Mouse (Mus musculus) CD4-positive helper T cell, adult 2 months (primary cell): ENCODE measurements at regions not wholly inside any gene's neighbourhood (a gene's known extent, or its start where the extent isn't known, plus 50 kb on each side); places are given as distances from the start of the nearest gene placed in this dataset.
"Not testable (repeated sequence)": the region's sequence is repeated elsewhere in the genome, so short reads cannot be mapped to it uniquely, and the experiment has no call there.

Experiments used
- DNase-seq: peaks from one replicate; pipeline ENCODE4 v3.0.0-alpha.2; 2012; ENCODE audit warnings: low read depth, missing footprints, low spot score

DNA sequence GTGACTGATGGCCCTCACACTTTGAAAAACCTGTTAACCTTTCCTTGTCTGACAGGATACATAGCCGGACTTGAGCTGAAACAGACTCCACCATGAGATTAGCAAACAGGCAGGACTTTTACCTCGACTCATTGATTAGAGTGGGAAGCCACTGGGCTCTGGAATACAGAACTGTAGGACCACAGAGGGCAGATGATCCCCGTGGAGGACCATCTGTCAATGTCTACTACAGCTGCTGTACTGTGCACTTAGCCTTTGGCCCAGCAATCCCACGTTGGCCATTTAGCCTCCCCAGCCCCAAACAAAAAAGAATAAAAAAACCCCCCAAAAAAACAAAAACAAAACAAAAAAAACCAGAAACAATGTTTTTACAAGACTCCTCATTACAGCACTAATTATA, 103.9 kb upstream of the Dazl start:
- no peak for DNase-seq

DNA sequence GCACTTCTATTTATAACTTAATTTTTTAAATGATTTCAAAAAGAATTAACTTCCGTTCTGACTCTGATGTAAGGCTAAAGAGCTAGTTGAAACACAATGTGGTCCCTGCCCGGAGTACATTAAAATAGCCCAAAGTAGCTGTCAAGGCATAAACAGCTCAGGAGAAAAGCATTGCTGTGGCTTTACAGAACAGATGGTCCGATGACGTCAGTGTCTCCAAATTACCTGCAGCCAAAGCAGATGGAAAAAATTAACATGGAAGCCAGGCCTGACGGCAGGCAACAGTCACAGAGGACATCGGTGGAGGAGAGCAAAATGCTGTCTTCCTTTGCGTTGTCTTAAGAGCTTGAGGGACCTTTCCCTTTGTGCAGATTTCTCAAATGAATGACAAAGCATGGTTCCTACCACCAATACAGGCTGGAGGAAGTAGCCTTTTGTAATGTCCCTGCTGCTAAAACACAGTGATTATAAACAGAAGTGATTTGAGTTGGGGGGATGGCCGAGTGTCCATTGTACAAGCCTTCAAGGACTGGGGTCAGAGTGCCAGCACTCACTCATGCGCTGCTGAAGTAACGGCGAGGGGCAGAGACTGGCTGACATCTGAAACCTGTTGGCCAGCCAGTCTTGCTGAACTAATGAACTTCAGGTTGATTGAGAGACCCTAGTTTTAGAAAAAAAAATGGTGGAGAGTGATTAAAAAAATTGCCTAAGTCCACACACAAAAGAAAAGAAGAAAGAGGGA, 101.8 kb upstream of the Plcl2 start:
- DNase-seq, result no peak

DNA sequence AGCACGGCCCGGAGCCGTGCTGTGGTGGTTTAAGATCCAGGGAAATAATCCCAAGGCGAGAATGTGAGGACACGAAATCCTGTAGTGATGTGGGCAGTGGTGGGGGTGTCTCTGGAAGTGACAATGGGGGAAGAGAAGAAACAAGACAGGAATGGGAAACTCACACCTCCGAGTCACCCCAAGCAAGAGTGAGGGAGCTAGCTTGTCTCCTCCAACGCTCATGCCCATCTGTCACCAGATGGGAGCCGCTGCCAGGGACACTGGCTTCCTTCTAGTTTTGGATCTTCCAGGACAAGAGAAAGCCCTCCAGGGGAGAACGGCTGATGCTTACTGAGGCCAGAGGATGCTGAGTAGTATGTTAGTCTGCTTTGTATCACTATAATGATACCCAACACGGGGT, 100.6 kb upstream of the Plcl2 start:
- no peak for DNase-seq

DNA sequence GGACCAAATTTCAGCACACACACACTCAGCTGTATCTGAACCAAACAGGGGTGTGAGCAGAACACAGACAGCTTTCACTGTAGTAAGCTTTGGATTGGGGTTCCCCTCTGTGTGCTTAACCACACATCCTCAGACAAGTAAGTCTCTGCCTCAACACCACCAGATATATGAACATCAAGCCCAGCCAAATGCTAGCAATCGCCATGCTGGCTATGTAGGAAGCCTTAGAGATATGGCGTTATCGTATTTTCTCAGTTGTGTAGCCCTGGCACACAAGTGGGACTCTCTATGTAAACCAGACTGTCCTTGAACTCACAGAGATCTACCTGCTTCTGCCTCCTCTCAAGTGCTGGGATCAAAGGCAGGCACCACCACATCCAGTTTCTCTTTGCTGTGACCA, 99.9 kb upstream of the Plcl2 start:
- no peak for DNase-seq

DNA sequence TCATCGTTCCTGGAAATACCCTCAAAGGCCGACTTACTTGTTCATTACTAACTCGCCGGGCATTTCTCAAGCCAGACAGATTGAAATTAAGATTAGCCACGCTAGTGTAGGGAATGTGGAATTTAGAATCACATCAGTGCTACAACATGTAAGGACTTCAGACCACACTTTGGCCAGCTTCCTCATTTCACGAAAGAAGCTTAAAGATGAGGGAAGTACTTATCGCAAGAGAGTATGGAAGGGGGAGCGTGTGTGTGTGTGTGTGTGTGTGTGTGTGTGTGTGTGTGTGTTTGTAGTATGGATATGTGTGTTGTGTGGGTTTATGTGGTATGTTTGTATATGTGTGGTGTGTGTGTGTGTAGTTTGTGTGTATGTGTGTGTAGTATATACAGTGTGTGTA, 99.3 kb upstream of the Plcl2 start:
- DNase-seq, result no peak

DNA sequence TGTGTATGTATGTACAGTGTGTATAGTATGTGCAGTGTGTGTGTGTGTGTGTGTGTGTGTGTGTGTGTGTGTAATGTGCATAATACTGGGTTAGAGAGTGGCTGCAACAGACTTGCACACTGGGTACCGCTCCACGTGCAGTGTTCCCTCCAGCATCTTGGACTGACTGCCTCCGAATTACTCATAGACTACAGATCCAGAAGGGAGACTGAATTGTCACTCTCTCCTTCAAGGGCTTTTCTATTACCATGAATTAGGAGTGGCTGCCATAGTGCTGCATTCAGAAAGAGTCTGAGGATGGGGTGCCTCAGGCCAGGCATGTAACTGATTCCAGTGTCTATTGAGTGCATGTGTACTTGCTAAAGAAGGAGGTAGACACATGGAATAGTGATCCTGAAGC, 98.9 kb upstream of the Plcl2 start:
- no peak for DNase-seq

DNA sequence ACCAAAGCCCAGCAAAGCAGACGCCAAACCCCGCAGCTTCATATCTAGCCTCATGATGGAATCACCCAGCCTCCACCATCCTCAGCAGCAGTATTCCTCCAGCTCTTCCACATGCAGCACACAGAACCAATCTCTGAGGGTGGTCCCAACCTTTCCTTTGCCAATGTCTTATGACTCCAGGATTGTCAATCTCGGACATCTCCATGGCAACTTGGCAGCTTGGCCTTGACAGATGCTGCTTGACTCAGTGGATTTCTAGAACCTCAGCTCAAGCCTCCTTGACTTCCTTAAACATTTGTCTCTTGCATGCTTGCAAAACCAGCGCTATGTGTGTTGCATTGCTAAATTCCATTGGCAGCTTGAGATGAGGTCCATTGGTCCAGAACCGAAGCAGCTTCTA, 96.8 kb upstream of the Plcl2 start:
- DNase-seq, result no peak

DNA sequence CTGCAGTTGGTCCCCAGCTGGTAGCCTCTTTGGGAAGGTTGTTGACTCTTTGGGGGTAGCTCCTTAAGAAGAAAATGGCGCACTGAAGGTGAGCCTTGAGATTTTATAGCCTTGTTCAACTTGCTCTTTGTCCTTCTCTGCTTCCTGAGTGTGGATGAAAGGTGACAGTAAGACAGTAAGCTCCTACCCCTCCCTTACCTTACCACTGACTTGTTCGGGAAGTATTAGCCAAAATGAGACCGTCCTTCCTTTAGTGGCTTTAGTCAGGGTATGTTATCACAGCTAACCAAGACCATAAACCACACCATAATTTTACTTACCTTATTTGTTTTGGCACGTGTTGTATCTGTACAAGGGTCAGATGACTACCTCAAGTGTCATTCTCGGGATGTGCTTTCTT, 95.3 kb upstream of the Plcl2 start:
- no peak for DNase-seq

DNA sequence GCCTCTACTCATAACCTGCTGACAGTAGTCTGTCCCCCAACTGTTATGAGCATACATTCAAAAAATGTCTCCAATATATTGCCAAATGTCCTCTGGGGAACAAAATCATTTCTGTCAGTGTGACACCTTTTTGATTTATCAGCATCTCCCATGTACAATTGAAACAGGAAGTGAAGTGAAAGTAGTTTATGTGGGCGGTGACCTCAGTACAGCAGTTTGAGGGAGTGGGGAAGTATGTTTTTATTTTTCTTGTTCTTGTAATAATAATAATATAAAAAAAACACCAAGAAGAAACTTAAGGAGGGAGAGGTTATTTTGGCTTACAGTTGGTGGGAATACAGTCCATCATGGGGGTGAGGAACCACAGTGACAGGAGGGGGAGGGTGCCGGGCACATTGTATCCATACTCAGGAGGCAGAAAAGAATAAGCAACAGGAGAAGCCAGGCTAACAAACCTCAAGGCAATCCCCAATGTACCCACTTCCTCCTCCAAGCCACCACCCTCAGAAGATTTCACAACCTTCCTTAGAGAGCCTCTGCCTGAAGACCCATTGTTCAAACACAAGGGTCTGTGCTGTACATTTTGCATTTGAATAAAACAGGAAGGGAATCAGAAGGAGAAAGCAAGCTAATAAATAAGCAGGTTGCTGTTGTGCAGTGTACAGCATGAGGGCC, 93.7 kb upstream of the Plcl2 start:
- DNase-seq, result peak; percentile 48

DNA sequence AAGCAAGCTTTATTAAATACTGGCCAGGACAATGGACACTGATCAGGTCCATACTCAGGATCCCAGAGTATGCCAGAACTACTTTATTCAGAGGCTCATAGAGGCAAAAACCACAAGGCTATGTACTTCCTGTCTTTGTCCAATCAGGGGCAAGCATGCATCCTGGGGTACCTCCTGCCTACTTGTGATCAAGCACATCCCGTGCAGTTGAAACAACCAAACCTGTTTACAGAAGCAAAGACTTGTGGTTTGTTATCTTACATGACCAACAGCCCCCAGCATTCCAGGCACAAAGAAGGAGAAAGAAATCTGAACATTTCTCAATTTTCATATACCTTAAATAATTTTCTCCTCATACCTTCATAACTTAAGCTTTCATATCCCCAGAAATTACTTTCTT, 93.1 kb upstream of the Plcl2 start:
- peak; percentile 34 for DNase-seq

DNA sequence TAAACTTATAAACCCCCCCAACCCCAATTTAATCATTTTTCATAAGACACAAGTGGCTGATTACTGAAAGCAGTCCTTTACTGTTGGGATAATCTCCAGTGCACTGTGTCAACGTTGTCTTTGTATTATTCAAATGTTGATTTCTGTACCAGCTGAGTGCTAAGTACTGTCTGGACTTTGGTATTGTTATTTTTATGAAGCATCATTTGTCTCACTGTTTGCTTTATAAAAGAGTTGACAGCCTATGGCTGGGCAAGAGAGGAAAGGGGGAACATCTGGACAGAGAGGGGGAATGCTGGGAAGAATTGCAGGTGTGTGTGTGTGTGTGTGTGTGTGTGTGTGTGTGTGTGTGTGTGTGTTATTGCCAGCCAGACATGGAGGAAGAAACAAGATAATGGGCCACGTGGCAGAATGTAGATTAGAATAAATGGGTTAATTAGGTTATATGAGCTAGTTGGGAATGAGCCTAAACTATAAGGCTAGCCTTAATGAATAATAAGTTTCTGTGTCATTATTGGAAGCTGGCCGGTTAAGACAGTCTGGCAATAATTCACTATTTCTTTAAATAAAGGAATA, 92.6 kb upstream of the Plcl2 start:
- no peak for DNase-seq

DNA sequence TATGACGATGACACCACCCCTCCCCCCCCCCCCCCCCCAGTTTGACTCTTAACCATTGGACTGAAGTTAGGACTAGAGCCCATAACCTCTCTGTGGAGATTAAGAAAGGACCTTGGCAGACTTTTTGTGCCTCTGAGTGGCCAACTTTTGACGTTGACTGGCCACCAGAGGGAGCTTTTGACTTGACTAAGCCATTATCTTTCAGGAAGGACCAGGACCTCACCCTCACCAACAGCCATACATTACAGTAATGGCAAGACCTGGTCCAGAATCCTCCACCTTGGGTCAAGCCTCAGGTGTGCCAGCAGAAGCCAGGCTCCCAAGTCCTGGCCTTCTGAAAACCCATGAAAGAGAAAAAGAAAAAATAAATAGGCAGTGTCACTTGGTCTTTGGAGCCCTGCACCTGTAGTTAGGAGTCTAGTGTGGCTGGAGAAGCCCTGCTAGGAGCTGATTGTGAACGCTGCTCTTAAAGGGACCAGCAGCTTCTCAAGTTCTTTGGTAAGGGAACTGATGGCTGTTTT, 90.3 kb upstream of the Plcl2 start:
- DNase-seq, result peak; percentile 69

DNA sequence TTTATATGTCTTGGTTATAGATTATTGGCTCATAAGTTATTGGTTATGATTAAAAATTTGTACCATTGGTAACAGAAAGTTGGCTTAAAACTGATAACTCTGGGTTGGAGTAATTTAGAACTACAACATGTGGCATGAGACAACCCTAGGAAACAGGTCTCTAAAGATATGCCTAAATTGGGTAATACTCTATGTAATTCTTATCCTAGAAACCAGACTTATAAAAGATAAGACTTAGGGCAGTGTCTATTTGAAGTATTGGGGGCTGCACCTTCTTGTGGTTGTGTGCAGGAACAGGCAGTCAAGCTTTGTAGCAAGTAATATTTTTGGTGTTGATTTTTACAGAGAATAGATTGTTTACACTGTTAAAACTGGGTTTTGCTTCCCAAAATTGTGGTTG, 89.7 kb upstream of the Plcl2 start:
- DNase-seq, result not testable (repeated sequence)

DNA sequence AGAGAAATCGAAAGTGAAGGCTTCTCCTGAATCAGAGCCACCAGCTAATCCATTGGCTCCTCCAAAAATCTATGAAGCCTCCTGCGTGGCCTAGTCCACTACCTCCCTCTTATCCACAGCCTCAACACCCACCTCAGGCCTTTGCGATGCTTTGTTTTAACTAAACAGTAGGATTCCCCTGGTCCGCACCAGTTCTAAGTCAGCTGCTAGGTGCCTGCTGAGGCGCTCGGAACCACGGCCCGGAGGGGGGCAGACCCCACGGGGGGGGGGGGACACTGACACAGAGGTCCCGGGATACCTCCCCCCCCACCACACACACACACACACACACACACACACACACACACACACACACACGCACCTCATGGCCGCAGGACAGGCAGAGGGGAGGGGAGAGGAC, 89.2 kb upstream of the Plcl2 start:
- DNase-seq, result peak; percentile 33

DNA sequence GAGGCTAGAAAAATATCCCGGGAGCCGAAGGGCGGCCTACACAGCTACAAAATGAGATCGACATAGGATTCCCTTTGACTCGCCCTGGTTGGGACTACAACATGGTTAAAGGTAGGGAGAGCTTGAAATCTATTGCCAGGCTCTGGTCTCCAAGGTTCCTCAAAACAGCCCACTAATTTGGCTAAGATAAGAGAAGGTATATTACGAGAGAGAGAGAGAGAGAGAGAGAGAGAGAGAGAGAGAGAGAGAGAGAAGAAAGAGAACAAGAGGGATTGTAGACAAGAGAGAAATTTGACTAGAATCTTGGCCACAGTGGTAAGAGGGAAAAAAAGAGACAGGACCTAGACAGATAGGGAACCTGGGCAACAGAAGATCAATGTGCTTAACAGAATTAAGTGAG, 88.5 kb upstream of the Plcl2 start:
- no peak for DNase-seq

DNA sequence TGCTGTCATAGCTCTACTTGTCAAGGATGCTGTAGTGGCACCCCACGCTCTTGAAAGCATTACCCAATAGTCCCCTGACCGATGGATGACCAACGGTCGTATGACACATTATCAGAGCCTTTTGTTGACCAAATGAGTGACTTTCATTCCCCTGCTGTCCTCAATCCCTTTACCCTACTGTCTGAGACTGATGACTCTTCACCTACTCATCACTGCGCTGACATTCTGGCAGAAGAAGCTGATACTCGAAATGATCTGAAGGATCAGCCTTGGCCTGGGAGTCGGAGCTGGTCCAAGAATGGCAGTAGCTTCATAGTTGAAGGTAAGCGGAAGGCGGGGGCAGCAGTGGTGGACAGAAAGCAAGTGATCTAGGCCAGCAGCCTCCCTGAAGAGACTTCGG, 87.7 kb upstream of the Plcl2 start:
- no peak for DNase-seq

DNA sequence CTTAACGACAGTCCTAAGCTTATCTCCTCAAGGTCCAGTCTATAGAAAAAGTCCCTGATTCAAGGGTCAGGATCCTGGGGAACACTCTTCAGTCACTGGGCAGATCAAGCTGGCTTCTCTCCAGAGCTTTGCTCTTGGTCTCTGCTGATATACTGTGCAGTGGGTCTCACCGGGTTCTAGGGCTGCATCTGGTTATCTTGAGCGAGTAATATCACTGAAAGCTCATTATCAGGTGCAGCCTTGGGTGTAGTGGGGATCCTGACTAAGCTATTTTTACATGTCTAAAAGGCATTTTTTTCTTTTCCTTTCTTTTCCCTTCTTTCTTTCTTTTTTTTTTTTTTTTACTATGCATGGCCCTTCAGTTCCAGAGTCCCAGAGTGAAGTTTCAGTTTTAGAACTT, 84.1 kb upstream of the Plcl2 start:
- no peak for DNase-seq

DNA sequence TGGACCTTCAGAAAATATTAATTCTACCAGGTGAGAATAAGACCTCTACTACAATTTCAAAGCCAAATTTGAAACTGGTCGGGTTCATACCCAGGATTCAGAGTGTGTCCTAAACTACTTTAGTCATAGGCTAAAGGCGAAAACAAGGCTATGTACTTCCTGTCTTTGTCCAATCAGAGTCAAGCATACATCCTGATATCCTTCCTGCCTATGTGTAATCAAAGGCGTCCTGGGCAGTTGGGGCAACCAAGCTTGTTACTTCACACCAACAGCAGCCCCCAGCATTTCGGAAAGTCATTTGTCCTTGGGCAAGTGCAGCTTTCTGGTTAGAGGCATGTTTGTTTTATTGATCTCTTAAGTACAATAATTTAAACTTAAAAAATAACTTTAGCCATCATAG, 83.7 kb upstream of the Plcl2 start:
- no peak for DNase-seq

DNA sequence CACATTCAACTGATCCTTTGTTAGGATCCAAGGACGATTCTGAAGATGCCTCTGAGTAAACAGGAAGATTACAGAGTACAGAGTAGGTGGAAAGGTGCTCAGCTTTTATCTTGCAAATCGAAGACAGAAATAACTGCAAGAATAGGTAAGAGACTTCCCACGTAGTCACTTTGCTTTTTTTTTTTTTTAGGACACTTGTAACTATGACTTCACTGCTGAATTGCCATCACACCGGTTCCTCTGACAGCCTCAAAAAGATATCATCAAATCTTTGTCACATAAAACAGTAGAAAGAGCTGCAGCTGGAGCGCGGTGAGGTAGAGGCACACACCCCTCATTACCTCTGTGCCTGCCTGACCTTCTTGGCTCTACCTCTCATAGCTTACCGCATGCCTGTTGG, 83.1 kb upstream of the Plcl2 start:
- DNase-seq, result peak; percentile 26

DNA sequence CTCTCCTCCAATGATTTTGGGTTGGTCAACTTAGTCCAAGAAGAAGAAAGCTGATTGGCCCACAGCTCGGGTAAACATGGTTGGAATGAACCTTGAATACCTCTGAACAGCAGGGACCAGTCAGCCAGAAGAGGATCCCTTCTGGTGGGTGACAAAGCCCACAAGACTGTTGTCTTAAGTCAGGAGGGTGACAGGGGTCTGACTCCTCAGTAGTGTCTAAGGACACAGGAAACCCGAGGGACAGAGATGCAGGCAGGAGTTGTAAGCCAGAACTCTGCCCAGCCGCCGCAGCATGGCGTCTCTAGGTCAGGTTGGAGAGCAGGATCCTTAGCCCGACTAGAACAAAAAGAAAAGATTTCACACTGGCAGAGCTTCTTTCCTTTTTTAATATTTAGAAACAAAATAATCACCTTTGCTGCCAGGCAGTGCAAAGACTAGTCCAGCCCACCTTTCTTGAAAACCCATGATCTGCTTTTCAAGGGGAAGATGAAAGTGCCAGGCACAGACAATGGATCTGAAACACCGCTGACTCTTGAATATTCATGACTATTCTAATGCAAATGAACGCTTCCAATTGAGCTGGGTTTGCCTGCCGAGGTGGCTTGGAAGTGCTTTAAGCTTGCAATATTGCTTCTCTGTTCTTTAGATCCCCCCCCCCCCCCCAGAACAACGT, 81.7 kb upstream of the Plcl2 start:
- no peak for DNase-seq

DNA sequence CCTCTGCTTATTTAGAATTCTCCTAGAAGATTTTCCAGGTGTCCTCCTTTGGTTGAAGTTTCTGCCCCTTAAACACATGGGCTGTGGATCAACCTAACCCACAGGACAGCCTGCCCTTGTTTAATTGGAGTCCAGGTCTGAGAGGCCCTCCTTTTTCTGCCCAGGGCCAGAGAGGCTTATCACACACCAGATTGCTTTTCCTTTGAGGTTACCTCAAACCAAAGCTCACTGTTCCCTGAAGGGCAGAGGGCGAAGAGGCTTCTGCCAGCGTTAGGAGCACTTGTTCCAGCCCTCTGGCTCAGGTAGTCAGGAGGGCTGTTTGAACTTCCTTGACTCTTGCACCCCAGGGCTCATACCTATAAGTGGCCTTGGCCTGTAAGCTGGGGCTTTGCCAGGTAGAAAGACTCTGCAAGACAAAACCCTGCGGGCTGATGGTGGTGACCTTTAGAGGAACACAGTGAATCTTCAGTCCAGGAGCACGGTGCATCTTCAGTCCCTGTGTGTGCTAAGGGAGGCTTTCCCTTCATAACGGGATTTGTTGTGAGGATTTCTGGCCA, 81.1 kb upstream of the Plcl2 start:
- no peak for DNase-seq

DNA sequence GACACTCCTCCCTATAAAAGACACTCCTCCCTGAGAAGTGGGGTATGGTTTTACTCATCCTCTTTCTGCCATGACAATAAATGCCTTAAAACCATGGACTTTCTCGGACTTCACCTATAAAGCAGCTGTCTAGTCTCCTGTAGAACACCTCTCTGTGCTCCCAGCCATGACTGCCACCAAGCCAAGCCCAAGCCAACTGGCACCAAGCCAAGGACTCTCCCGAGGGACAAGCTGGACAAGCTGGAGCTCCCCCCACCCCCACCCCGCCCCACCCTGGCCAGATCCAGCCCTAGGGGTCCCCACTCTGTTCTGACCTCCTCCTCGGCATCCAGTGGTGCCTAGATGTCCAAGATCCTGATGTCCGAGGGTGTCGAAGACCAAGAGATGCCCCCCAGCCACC, 76.6 kb upstream of the Plcl2 start:
- no peak for DNase-seq
